Mouse (Mus musculus) neural tube, embryonic 15.5 days (tissue): ENCODE measurements around the gene Tmem59. TPM values are rescaled to one million over a fixed set of nuclear protein-coding genes. Genes with fewer than 3 reads are reported as not detected.
A peak's percentile ranks its signal among the peaks of the same experiment; 100 is the strongest.

ENCODE experiments used
- ATAC-seq: fragments of 200-750 bp; cut with Nextera tagmentation; 2 replicates; pipeline ENCODE4 v1.8.0; 2017; ENCODE audit warnings: mild to moderate bottlenecking, moderate TSS enrichment, moderate library complexity; ENCODE audit not compliant: low FRiP score
- H3K27ac ChIP-seq: fragments of 300-500 bp; sonication (generic); replicated peaks from 2 replicates; pipeline ENCODE4 v1.5.1; 2015; ENCODE audit warnings: mild to moderate bottlenecking, inconsistent platforms
- H3K27me3 ChIP-seq: fragments of 300-500 bp; sonication (generic); replicated peaks from 2 replicates; pipeline ENCODE4 v1.6.1; 2015; ENCODE audit warnings: inconsistent platforms
- H3K36me3 ChIP-seq: fragments of 300-500 bp; sonication (generic); 2 replicates; pipeline ENCODE4 v1.6.1; 2015; ENCODE audit warnings: inconsistent platforms
- H3K4me1 ChIP-seq: fragments of 300-500 bp; sonication (generic); 2 replicates; pipeline ENCODE4 v1.6.1; 2015; ENCODE audit warnings: inconsistent platforms
- H3K4me2 ChIP-seq: fragments of 300-500 bp; sonication (generic); 2 replicates; pipeline ENCODE4 v1.6.1; 2015; ENCODE audit warnings: inconsistent platforms, mild to moderate bottlenecking, moderate library complexity
- H3K4me3 ChIP-seq: fragments of 300-500 bp; sonication (generic); replicated peaks from 2 replicates; pipeline ENCODE4 v1.5.1; 2015; ENCODE audit warnings: mild to moderate bottlenecking, inconsistent platforms
- H3K9ac ChIP-seq: fragments of 300-500 bp; sonication (generic); replicated peaks from 2 replicates; pipeline ENCODE4 v1.6.1; 2015; ENCODE audit warnings: mild to moderate bottlenecking, inconsistent platforms
- H3K9me3 ChIP-seq: fragments of 300-500 bp; sonication (generic); replicated peaks from 2 replicates; pipeline ENCODE4 v1.6.1; 2016; ENCODE audit warnings: inconsistent platforms
- WGBS: fragments of 180-500 bp; shearing (Covaris S2); methylation state at CpG from one replicate; pipeline ENCODE4 v1.1.7; 2015; ENCODE audit warnings: mixed read lengths; 5-methylcytosine and 5-hydroxymethylcytosine counted together
- polyA plus RNA-seq: library from polyadenylated mRNA; unstranded; fragments of >200 nt; fragmentation: Nextera tagmentation; extraction: Ambion mirVana; gene quantifications from 2 replicates; pipeline ENCODE4 v1.2.1, GENCODE M21; 2015

Tmem59 gene
- polyA plus RNA-seq, 1 experiment from 2014 or later: 391 TPM

GRCm38 (mm10) chr4:107211936-107212335 is 33.7 kb downstream of the Tmem59 start:
- Histone ChIP-seq H3K4me2 (no peak overlapping the region), H3K9ac (no peak overlapping the region), H3K27me3 (no peaks in the 10 kb centered on the region), H3K4me3 (no peak overlapping the region), H3K4me1 (no peaks in the 10 kb centered on the region), H3K36me3 (peaks cover 12% of the 10 kb centered on the region), H3K9me3 (no peaks in the 10 kb centered on the region), H3K27ac (no peak overlapping the region)
- 83% methylated on average over 5 of the region's 5 CpGs for WGBS
- ATAC-seq: no peak

- Histone ChIP-seq H3K9ac (no peak overlapping the region), H3K9me3 (no peaks in the 10 kb centered on the region), H3K4me1 (no peaks in the 10 kb centered on the region), H3K4me2 (no peak overlapping the region), H3K4me3 (no peak overlapping the region), H3K36me3 (0 out of 2 replicates have a peak, but pooled peaks cover 3% of the 10 kb centered on the region), H3K27ac (no peak overlapping the region), H3K27me3 (no peaks in the 10 kb centered on the region)
- no peak for ATAC-seq
- 77% methylated on average over 12 of the region's 12 CpGs for whole genome bisulfite sequencing
Measured at GRCm38 (mm10) chr4:107213279-107214011, 35.2 kb downstream of the Tmem59 start.

GRCm38 (mm10) chr4:107217574-107217973 is 39.4 kb downstream of the Tmem59 start:
- H3K27ac ChIP-seq: no peak overlapping the region
- no peak for ATAC-seq
- H3K9ac ChIP-seq: no peak overlapping the region
- WGBS: 91% methylated on average over 9 of the region's 9 CpGs
- H3K4me3 ChIP-seq: no peak overlapping the region
- no peaks in the 10 kb centered on the region for H3K27me3 ChIP-seq
- H3K4me1 ChIP-seq: no peaks in the 10 kb centered on the region
- H3K36me3 ChIP-seq: no peaks in the 10 kb centered on the region
- no peaks in the 10 kb centered on the region for H3K9me3 ChIP-seq
- H3K4me2 ChIP-seq: no peak overlapping the region

GRCm38 (mm10) chr4:107221524-107221923 is 43.3 kb downstream of the Tmem59 start:
- Histone ChIP-seq H3K9ac (no peak overlapping the region), H3K4me2 (no peak overlapping the region), H3K27me3 (no peaks in the 10 kb centered on the region), H3K27ac (no peak overlapping the region), H3K9me3 (no peaks in the 10 kb centered on the region), H3K4me1 (no peaks in the 10 kb centered on the region), H3K36me3 (no peaks in the 10 kb centered on the region), H3K4me3 (no peak overlapping the region)
- 94% methylated on average over 5 of the region's 5 CpGs for WGBS
- ATAC-seq: no peak

- Histone ChIP-seq H3K36me3 (no peaks in the 10 kb centered on the region), H3K4me3 (no peak overlapping the region), H3K9me3 (no peaks in the 10 kb centered on the region), H3K9ac (no peak overlapping the region), H3K4me1 (no peaks in the 10 kb centered on the region), H3K27ac (no peak overlapping the region), H3K27me3 (no peaks in the 10 kb centered on the region), H3K4me2 (no peak overlapping the region)
- no peak for ATAC-seq
- WGBS: 84% methylated on average over 11 of the region's 11 CpGs
Measured at GRCm38 (mm10) chr4:107223225-107224204, 45.3 kb downstream of the Tmem59 start.

GRCm38 (mm10) chr4:107226313-107226712 is 48.1 kb downstream of the Tmem59 start:
- H3K4me2 ChIP-seq: no peak overlapping the region
- no peaks in the 10 kb centered on the region for H3K4me1 ChIP-seq
- H3K4me3 ChIP-seq: no peak overlapping the region
- no peak overlapping the region for H3K27ac ChIP-seq
- H3K27me3 ChIP-seq: no peaks in the 10 kb centered on the region
- H3K9ac ChIP-seq: no peak overlapping the region
- peaks cover 9% of the 10 kb centered on the region for H3K36me3 ChIP-seq
- no peaks in the 10 kb centered on the region for H3K9me3 ChIP-seq
- ATAC-seq: no peak
- WGBS: 93% methylated on average over 2 of the region's 2 CpGs

- Histone ChIP-seq H3K36me3 (peaks cover 63% of the 10 kb centered on the region), H3K9me3 (no peaks in the 10 kb centered on the region), H3K4me3 (no peak overlapping the region), H3K27me3 (no peaks in the 10 kb centered on the region), H3K9ac (no peak overlapping the region), H3K27ac (no peak overlapping the region), H3K4me1 (no peaks in the 10 kb centered on the region), H3K4me2 (no peak overlapping the region)
- ATAC-seq: no peak
- 56% methylated on average over 3 of the region's 3 CpGs for WGBS
Measured at GRCm38 (mm10) chr4:107232219-107232618, 54.0 kb downstream of the Tmem59 start.

- no peak for ATAC-seq
- Histone ChIP-seq H3K4me1 (0 out of 2 replicates have a peak, but pooled peaks cover 2% of the 10 kb centered on the region), H3K9ac (no peak overlapping the region), H3K27ac (no peak overlapping the region), H3K36me3 (peaks cover 87% of the 10 kb centered on the region), H3K4me3 (no peak overlapping the region), H3K4me2 (no peak overlapping the region), H3K27me3 (no peaks in the 10 kb centered on the region), H3K9me3 (no peaks in the 10 kb centered on the region)
- WGBS: 96% methylated on average over 2 of the region's 2 CpGs
Measured at GRCm38 (mm10) chr4:107238253-107238652, 60.1 kb downstream of the Tmem59 start.

GRCm38 (mm10) chr4:107240196-107240595 is 62.0 kb downstream of the Tmem59 start:
- Histone ChIP-seq H3K4me3 (no peak overlapping the region), H3K27me3 (no peaks in the 10 kb centered on the region), H3K9me3 (no peaks in the 10 kb centered on the region), H3K4me1 (peaks cover 17% of the 10 kb centered on the region), H3K9ac (no peak overlapping the region), H3K27ac (no peak overlapping the region), H3K4me2 (no peak overlapping the region), H3K36me3 (peaks cover 68% of the 10 kb centered on the region)
- no peak for ATAC-seq
- 98% methylated on average over 6 of the region's 6 CpGs for WGBS

- H3K9ac ChIP-seq: no peak overlapping the region
- H3K4me1 ChIP-seq: peaks cover 31% of the 10 kb centered on the region
- H3K27ac ChIP-seq: peak overlapping the region; percentile 11; the same call in 1 of the 2 replicates
- WGBS: 57% methylated on average over 6 of the region's 6 CpGs
- H3K9me3 ChIP-seq: no peaks in the 10 kb centered on the region
- no peak overlapping the region for H3K4me3 ChIP-seq
- no peak for ATAC-seq
- H3K36me3 ChIP-seq: peaks cover 40% of the 10 kb centered on the region
- no peak overlapping the region for H3K4me2 ChIP-seq
- no peaks in the 10 kb centered on the region for H3K27me3 ChIP-seq
Measured at GRCm38 (mm10) chr4:107243365-107244333, 65.5 kb downstream of the Tmem59 start.

- Histone ChIP-seq H3K4me3 (no peak overlapping the region), H3K27ac (no peak overlapping the region), H3K27me3 (no peaks in the 10 kb centered on the region), H3K9me3 (no peaks in the 10 kb centered on the region), H3K36me3 (peaks cover 24% of the 10 kb centered on the region), H3K9ac (no peak overlapping the region), H3K4me1 (peaks cover 45% of the 10 kb centered on the region), H3K4me2 (no peak overlapping the region)
- no peak for ATAC-seq
- WGBS: 60% methylated on average over 2 of the region's 2 CpGs
Measured at GRCm38 (mm10) chr4:107245368-107245767, 67.2 kb downstream of the Tmem59 start.
